Mouse (Mus musculus) CD4-positive, CD25-positive, alpha-beta regulatory T cell, adult 9 weeks (primary cell): Measurements from ENCODE around the gene Procr. TPM values are rescaled to one million over a fixed set of nuclear protein-coding genes. Genes with fewer than 3 reads are reported as not detected.

Source experiments
- polyA plus RNA-seq: library from polyadenylated mRNA; unstranded; fragments of 100-300 nt; shearing (Covaris generic); gene quantifications from one replicate; pipeline ENCODE4 v1.2.1, GENCODE M21; 2017

Procr gene
- not detected for polyA plus RNA-seq

GRCm38 (mm10) chr2:155751014-155751786 is at the start of gene Procr:
Gene Procr, plus strand, starts transcription at chr2:155751117.

GRCm38 (mm10) chr2:155729158-155729645 is 21.7 kb upstream of the Procr start, which contains the start of gene Edem2:
Gene Edem2, minus strand, starts transcription at chr2:155729475.

GRCm38 (mm10) chr2:155735766-155736165 is 15.2 kb upstream of the Procr start, which contains the start of gene Gm17581:
Gene Gm17581, minus strand, starts transcription at chr2:155735866.

GRCm38 (mm10) chr2:155774927-155775684 is 24.2 kb downstream of the Procr start, which contains the start of gene Mmp24:
Gene Mmp24, plus strand, starts transcription at chr2:155775342.

Other genes with a start within 250 kb of the Procr start
- 37.0 TPM for gene Acss2, start 233.2 kb upstream of the Procr start, polyA plus RNA-seq
- 19.8 TPM for gene Ggt7, start 232.9 kb upstream of the Procr start, polyA plus RNA-seq
- gene Gss, start 158.3 kb upstream of the Procr start, polyA plus RNA-seq: 19.4 TPM
- 0.19 TPM for gene Myh7b, start 139.9 kb upstream of the Procr start, polyA plus RNA-seq
- gene Trpc4ap, start 58.7 kb upstream of the Procr start, polyA plus RNA-seq: 70.5 TPM
- gene Edem2, start 21.6 kb upstream of the Procr start, polyA plus RNA-seq: 74.1 TPM
- not detected for gene Gm17581, start 15.3 kb upstream of the Procr start, polyA plus RNA-seq
- gene Mmp24, start 24.2 kb downstream of the Procr start, polyA plus RNA-seq: 0.07 TPM
- gene BC029722, start 68.3 kb downstream of the Procr start, polyA plus RNA-seq: 53.0 TPM
- 250 TPM for gene Eif6, start 75.8 kb downstream of the Procr start, polyA plus RNA-seq
- gene Fam83c, start 83.7 kb downstream of the Procr start, polyA plus RNA-seq: not detected
- gene Uqcc1, start 179.2 kb downstream of the Procr start, polyA plus RNA-seq: 52.5 TPM
- not detected for gene Gm15557, start 189.6 kb downstream of the Procr start, polyA plus RNA-seq
- not detected for gene Gdf5, start 194.2 kb downstream of the Procr start, polyA plus RNA-seq
- 60.0 TPM for gene Cep250, start 205.3 kb downstream of the Procr start, polyA plus RNA-seq